Mouse (Mus musculus) adrenal gland, adult (tissue): ENCODE measurements around the gene Snx30.

Source experiments
- DNase-seq, 2 experiments: peaks; one replicate each; pipeline ENCODE4 v3.0.0; 2022 to 2023; ENCODE audit warnings: low spot score in 1 of 2; ENCODE audit not compliant: inconsistent age in 2 of 2

Snx30 gene

DNA sequence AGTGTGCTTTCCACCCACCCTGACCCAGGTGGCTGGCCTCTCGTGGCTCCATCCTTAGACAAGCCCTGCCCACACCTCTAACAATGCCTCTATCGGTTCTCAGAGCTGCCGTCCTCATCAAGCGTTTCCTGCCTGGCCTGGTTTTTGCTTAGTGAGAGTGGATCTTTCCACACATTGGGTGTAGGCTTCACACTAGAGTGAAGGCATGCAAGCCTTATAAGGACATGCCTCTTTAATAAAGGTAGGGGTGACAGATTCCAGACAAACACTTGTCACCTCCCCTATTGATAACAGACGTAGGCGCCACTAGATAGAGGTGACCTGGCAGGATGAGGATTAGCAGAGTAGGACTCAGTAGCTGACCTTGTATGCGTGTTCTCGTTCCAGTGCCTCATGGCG is 92.9 kb downstream of the Snx30 start:
- no peak for DNase-seq

- DNase-seq, result no peak
Observed at GRCm38 (mm10) chr4:59901810-59902209, 96.2 kb downstream of the Snx30 start.

DNA sequence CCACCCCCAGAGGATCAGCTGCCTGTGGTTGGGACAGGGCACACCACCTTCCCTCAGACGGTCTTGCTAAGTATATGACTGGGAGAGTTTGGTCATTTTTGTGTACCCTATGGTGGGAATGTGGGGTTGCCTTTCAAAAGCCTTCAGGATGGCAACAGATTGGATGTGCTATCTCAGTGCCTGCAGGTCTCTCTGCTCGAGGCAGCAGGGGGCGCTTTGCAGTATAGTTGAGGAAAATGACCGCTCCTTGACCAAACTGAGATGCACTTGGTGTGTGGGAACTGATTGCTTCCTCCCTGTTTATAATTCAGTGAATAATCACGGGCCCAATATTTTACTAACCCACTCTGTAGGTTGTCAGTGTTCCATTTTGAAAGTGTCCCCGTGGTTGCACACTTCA is 96.9 kb downstream of the Snx30 start:
- peak in 1 of 2 experiments; percentile 37 for DNase-seq

- no peak for DNase-seq
Observed at GRCm38 (mm10) chr4:59907092-59907491, 101.5 kb downstream of the Snx30 start.

- DNase-seq, result peak in 1 of 2 experiments; percentile 38
Observed at GRCm38 (mm10) chr4:59907657-59908230, 102.1 kb downstream of the Snx30 start.

- no peak for DNase-seq
Observed at GRCm38 (mm10) chr4:59908785-59909184, 103.1 kb downstream of the Snx30 start.

- DNase-seq, result no peak
Observed at GRCm38 (mm10) chr4:59914608-59915403, 109.2 kb downstream of the Snx30 start, which contains the start of gene Slc46a2. Slc46a2 (minus strand) TSS chr4:59915056.

DNA sequence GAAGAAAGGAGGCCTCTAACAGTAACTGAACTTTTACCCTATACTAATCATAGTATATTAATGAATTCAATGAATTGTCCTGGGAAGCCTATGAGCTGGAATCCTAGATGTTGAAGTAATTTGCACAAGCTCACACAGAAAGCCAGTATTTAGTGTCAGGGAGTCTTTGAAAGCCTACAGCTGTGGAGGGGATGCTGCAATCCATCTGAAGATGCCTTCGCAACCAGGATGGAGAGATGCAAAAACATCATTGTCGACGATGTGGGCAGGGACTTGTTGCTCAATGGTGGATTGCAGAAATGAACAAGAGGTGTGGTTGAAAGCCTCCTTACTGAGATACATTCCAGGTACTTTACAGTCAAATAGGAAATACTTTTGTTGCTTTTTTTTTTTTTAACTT is 112.3 kb downstream of the Snx30 start:
- no peak for DNase-seq

DNA sequence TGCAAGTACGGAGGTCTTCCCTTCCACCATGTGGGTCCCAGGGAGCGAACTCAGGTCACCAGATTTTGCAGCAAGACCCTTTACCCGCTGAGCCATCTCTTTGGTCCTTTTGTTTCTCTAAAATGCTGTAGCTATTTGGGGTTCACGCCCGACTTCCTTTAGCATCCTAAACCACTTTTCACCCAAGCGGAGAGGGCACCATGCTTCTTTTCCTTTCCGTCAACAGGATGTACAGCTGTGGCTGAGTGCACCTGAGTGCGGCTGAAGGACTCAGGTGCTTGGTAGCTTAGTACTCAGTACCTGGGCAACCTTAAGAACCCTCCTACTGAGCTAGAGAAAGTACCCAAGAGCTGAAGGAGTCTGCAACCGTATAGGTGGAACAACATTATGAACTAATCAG is 119.4 kb downstream of the Snx30 start:
- no peak for DNase-seq

DNA sequence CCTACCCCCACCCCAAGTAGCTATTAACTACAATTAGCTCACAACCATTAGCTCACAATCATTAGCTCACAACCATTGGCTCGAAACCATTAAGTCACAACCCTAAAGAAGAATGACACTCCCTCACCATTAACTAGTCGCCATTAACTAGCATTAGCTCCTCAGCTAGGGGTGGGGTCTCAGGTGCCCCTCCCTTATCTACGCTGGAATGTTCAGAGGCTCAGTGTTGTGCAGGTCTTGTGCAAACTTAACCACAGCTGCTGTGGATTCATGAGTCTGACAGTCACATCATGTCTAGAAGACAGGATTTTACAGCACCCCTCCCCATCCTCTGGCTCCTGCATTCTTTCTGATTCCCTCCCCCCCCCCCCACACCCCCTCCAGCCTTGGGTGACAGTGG is 122.0 kb downstream of the Snx30 start:
- DNase-seq, result no peak

GRCm38 (mm10) chr4:59928347-59928746 is 122.7 kb downstream of the Snx30 start:
- peak; percentile 63 to 79 for DNase-seq

- peak in 1 of 2 experiments; percentile 33 for DNase-seq
Observed at GRCm38 (mm10) chr4:59932505-59933281, 127.1 kb downstream of the Snx30 start.

DNA sequence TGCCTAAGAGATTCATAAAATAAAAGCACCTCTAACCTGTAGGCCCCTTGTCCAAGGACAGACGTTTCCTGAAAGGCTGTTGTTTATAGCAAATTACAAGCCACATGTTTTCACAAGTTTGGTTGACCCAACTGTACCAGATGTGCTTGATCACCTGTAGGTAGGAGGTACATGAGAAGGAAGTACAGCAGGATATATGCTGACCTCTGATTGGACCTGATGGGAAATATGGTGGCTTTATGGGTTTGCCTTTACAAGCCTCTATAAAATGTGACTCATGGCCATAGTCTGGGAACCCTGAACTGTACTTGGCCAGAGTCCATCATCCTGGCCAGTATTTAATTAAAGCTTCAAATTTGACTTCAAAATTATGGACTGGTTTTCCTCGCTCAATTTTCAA is 131.9 kb downstream of the Snx30 start:
- DNase-seq, result no peak
